Mouse (Mus musculus): Measurements from ENCODE around the gene Srd5a1.
"Not testable (repeated sequence)": the region's sequence is repeated elsewhere in the genome, so short reads cannot be mapped to it uniquely, and the experiment has no call there.

The Srd5a1 gene

DNA sequence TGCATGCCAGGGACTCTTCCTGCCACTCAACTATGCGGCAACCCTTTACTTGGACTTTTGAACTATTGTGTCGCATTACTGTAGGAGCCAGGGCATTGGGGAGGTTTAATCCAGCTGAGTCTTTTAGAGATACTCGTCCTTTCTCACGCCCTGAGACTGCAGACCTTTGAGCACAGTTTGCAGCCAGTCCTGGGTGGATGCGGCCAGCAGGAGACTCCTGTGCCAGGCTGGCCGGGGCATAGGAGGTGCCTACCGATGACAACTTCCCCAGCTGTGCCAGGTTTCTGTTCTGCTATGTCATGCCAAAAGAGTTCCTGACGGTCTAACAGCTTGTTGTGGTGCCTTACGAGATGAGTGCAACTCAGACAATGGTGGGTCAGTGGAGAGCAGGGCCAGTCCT, 42.0 kb downstream of the Srd5a1 start:
- DNase-seq, result no peak

DNA sequence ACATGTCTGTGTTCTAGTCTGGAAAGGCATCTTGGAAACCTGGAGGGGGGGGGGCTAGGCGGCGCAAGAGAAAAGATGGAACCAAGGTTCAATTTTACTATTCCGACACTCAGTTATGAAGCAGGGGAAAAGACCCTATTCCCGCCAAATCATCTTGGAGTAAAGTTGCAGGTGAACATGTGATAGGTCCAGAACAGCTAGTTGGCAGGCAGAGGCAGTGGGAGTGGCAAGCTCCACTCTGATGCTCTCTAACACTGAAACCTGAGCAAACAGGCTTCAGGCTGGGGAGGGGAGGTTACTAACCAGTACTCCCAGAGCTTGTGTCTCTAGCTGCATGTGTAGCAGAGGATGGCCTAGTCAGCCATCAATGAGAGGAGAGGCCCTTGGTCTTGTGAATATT, 45.8 kb downstream of the Srd5a1 start:
- not testable (repeated sequence) for DNase-seq

DNA sequence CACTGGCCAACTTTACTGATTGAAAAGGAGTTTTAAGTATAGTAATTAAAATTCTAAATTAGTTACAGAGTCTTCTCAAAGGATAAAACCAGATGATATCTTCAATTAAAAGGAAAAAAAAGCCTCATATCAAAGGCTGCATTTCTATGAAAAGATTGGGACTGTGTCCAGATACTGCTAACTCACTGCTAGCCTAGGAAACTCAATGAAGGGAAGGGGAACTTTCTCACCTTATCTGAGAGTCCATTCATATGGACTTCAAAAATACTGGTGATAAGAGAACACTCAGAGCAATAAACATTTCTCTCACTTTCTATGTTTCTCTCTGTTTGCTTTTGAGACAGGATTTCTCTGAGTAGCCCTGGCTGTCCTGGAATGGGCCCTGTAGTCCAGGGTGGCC, 46.7 kb downstream of the Srd5a1 start:
- DNase-seq, result no peak

DNA sequence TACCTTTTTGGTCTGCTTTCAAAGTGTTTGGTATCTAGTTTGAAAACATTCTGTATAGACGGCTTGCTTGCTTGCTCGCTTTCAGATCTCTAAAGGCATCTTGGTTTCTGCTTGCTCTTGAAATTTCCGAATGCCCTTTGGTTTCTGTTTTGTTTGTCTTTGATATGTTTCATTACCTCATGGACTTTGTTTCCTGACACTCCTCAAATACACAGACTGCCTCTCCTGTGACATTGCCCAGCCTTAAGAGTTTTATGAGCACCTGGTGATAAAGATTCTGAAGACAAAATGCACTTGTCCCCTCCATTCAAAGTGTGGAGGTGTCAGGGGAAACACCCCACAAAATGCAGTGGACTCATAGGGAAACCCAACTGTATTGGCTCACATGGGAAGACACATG, 47.3 kb downstream of the Srd5a1 start:
- DNase-seq, result no peak

DNA sequence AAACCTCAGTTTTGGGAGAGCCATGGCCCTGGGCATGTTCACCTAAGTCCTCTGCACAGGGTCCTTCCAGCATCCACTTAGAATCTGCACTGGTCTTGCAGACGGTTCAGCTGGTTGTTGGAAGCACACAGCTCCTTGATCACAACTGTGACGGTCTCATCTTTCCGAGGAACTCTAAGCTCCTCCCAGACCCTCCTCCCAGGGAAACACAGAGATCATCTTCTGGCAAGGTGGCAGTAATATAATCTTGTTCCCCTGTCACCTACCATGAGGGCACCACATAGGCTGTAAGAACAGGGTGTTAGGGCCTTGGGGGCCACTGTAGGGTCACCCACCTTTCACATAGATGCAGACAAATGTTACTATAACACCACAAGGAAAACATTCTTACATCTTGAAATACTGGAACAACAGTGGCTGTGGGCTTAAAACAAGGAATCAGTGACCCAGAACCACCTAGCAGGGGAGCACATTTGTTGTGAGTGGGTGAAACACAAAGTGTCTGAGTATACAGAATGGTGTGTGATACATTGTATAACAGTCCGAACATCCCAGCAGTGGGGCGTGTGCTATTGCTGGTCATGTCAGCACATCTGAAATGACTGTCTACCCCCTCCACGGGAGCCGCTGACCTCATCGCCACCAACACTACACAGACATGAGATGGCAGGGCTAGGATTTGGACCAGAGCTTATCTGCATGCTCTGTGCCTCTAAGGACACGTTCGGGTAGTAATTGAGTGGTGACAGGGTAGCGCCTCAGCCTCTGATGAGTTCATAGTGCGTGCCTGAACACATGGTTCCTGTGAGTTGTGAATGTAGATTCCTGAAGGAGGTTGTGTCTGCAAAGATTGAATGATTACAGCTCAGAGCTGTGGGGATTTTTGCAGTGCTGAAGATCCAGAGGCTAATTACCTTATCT, 48.3 kb downstream of the Srd5a1 start:
- DNase-seq, result no peak

DNA sequence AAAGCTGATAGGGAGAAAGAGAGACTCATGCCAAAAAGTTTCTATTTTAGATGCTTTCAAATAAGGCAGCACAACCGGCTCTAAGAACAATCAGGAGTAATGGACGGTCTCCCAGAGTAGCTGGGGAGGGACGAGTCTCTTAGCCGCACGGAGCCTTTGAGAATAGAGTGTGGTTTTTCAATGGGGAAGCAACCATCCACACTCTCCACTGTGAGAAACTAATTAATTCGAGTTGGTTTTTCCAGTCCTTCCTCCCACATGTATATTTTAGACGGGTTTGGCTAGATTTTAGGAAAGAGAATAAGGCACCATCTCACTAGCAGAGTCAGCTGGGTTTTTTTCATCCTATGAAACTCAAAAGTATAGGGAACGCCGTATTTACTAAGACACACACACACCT, 49.2 kb downstream of the Srd5a1 start:
- no peak for DNase-seq

DNA sequence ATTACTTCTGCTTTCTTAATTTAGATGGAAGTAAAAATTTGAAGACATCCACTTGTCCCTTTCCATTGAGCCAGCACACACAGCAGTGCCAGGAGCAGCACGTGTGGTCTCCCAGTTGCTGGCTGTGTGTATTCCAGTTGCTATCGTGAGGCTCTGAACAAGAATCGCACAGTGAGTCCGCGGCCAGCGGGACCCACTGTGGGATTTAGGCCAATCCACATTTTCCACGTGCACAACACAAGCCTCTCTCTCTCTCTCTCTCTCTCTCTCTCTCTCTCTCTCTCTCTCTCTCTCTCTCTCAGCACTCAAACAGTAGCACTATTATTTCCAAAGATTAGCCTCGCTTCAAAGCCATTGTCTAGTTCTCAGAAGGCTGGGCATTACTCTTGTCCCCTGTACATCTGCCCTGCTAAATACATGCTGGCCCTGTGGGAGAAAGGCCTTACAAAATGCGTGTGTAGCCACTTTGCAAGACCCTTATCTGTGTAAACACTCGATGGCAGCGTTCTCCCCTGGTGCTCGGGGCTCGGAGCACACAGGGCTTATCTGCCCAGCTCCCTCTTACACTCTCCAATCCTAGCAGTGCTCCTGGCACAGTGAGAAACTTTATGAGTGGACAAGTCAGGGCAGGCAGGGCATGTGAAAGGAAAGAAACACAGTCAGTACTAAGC, 51.8 kb downstream of the Srd5a1 start:
- no peak for DNase-seq

DNA sequence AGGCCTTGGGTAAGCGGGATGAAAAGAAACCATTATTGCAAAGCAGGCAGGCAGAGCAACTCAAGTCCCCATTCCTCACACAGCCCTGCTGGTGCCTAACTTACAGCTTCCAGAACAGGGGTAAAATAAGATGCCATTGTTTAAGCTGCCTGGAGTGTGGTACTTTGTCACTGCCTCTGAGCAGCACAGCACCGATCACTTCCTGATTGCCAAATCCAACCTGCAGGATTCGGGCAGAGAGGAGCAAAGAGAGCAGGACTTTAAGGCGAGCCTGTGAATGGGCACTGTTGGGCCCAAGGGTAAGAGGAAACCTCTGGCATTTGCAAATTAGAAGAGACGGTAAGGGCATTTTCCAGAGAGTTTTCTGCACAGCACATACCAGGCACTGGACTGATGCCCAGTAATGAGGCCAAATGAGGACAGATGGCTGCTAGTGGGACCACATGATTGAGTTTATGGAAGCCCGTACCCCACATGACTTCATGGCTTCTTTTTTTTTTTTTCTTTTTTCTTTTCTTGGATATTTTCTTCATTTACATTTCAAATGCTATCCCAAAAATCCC, 53.1 kb downstream of the Srd5a1 start:
- DNase-seq, result no peak

DNA sequence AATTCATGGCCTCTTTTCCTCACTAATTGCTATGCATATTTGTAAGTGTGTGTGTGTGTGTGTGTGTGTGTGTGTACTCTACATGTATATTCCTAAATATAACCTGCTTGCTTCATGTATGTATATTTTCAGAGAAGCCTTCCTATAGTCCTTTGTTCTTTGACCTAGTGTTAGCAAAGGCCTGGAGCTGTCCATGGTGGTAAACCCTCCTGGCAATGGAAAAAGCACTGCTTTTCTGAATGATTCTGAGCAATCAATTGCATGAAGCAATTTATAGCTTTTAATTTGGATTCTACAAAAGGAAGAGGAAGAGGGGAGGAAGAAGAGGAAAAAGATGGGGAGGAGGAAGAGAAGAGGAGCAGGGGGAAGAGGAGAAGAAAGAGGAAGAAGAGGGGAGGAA, 54.5 kb downstream of the Srd5a1 start:
- DNase-seq, result no peak

DNA sequence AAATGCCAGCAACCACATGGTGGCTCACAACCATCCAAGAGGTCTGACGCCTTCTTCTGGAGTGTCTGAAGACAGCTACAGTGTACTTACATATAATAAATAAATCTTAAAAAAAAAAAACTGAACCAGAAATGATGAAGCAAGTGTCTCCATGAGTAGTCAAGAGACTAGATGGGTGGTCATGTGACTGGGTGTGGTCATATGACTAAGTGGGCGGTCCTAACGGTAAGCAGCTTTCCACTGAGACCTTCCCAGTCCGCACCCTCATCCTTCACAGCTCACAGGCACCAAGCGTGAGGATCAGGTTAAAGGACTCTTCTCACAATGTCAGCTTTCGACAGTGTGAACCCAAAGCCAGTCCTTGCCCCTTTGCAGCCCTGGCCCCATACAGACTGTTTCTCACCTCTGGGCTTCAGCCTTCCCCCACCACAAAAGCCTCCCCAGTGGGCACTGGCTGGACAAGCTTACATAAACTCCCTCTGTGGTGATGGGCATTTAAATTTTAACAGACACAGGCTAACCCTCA, 55.2 kb downstream of the Srd5a1 start:
- no peak for DNase-seq

DNA sequence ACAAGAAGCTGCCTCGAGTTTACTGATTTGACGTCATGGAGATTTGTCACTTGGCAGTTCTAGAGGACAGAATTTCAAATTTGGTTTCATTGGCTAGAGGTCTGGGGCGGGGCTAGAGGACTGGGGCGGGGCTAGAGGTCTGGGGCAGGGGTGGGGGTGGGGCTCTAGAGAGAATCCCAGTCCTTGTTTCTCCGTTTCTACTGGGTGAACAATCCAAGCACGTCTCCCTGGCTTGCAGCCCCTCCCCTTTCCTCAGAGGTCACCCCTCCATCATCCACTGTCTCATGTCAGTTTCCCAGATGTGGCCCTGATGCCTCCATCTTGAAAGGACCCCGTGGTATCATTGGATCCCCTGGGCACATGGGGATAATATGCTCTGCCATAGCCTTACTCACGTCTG, 56.2 kb downstream of the Srd5a1 start:
- no peak for DNase-seq

DNA sequence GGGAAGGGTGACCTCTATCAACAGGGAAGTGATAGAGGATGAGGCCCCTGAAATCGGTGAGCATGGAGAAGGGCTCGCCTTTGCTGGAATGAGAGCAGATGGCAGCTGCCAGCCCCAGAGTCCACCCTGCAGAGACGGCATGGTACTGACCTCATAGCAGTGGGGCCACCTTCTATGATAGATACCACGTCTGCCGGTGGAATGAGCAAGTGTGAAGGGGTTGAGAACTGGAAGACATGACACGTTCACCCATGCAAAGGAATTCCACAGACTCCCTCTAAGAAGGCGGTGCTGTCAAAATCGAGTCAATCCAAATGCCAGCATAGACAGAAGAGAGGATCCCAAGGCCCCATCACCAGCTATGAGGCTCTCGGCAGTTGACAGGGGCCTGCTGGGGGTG, 57.0 kb downstream of the Srd5a1 start:
- DNase-seq, result no peak

DNA sequence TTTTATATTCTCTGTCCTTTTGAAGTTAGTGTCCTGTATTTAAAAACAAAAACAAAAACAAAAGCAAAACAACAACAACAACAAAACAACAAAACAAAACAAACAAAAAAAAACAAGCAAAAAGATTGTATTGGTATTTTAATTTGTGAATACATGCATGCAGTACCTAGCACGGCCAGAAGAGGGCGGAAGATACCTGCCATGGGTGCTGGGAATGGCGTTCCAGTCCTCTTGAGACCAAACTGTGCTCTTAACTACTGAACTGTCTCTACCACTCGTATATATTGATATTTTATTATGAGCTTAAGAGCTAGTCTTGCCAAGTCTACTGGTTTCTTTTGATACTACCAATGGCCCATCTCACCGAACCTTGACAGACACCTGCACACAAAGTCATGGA, 58.2 kb downstream of the Srd5a1 start:
- DNase-seq, result peak; percentile 67

DNA sequence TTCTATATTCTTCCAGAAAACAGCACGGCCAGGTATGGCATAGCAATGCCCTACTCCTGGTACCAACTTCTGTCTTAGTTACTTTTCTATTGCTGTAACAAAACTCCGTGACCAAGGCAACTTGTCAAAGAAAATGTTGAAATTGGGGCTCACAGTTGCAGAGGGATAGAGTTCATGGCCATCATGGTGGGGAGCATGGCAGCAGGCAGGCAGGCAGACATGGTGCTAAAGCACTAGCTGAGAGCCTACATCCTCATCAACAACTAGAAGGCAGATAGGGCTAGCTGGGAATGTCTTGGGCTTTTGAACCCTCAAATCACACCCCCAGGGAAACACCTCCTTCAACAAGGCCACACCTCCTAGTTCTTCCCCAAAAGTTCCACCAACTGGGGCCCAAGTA, 60.4 kb downstream of the Srd5a1 start:
- DNase-seq, result no peak

DNA sequence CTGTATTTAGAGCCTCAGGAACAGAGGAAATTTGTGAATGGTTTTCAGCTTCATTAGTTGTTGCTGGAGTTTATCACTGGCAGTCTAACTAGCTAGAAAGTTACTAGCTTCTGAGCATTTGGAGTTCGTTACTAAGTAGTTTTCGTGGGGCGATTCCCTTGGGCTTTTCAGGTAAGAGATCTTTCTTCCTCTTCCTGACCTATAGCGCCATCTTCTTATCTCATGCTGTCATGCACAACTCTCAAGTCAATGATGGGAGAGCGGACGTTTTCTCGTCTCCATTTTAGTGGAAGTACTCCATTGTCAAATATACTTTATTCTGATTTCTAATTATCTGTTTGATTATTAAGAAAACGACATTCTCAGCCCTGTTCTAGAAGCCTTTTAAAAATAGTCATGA, 61.3 kb downstream of the Srd5a1 start:
- DNase-seq, result no peak

DNA sequence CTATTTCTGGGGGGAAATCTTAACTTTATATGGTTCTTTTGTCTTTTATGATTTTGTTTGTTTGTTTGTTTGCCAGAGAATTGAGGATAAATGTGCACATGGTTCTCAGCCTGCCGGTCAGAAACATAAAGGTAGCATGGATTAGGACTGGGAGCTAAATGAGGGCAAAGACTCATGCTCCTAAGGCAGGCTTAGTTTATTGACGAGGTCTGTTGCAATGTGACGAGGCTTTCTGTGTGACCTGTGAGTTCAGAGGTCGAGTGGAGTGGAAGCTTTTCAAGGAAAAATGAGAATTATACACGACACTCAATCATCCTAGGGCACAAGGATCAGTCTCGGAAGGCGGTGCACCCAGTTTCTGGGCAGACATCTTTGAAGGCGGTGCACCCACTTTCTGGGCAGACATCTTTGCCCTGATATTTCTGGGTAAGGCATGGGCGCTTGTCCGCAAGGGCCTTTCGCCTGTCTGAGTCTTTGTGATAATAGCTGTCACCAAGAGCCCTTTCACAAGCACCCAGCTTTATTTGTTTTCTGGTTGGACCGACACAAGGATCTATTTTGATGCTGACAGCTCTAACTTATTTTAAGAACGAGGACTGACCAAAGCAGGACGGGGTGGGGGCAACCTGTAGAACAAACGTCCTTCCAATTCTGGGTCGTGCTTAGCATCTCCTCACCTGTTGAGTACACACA, 63.6 kb downstream of the Srd5a1 start:
- DNase-seq, result no peak

DNA sequence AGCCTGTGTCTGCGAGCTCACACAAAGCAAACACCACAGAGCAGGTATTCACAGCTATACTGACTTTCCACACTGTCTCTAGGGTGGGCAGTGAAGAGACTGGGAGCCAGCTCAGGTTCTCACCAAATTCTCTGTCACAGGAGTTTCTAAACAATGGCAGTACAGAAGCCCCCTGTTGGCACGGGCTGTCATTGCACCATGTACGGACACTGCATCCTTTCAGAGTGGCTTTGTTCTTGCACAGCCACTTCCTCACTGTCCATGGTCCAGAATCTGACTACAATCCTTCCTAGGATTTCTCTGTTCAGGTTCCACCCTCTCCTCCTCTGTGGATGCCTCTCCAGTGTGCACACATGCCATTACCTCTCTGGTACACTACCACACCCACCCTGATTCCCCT, 66.2 kb downstream of the Srd5a1 start:
- peak; percentile 52 for DNase-seq

DNA sequence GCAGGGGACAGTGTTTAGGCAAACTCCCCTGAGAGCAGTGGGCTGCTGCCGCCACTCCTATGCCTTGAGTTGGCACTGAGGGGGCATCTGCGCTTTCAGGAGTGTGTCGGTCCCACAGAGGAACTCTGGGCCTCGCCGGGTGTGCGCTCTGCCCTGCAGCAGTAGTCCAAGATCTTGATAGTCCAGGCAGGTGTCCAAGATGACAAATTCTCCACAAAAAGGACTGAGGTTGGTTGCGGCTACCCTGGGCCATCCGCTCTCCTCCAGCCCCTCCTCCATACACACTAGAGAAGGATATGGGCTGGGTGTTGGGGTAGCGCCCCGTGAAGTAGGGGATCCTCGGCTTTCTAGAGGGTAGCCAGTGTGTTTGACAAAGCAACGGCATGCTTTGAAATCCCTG, 67.6 kb downstream of the Srd5a1 start:
- no peak for DNase-seq

DNA sequence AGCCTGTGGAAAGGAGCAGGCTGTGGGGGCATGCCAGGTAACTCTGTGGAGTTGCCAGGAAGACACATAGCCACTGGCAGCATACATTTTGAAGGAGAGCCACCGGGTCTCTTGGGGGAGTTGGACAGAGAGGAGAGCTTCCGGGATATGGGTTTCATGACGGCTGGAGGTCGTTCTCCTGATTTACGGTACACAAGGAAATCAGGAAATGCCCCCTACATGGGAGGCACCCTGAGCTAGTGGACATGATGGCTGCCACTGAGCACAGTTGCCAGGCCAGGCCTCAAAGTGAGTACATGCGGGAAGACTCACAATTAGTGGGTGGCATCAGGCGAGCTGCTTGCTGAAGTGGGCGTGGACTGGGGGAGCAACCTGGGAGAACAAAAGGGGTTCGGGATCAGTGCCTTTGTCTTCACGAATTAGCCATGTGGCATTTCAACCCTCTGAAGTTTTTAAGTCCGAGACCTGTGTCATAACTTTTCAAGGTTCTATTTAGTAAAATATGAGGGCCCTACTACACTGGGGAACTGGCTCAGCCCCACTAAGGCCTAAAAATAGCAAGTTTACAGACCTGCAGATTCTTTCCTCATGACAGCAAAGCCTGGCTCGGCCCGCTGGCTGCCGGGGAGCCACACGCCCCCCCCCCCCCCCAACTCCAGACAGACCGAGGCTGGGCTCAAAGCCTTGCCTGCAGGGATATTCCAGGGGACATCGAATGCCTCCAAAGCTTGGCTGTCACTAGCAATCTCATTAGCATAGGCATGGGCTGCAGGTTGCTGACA, 68.5 kb downstream of the Srd5a1 start:
- DNase-seq, result no peak

DNA sequence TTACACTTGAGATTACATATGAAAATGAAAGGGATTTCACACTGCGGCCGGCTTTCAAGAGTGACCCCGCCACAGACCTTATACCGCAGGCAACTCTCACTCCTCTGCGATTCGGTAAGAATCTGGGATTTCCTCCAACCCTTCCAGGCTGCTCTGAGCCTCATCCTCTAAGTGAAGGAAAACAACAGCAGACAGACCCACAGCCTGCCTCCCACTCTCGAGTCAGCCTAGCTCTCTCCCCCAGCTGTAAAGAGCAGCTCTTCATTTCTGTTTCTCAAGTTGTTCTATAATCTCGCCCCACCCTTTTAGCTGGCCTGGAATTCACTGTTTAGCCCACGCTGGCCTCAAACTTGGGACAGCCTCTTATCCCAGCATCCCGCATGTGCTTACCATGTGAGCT, 69.5 kb downstream of the Srd5a1 start:
- DNase-seq, result no peak

DNA sequence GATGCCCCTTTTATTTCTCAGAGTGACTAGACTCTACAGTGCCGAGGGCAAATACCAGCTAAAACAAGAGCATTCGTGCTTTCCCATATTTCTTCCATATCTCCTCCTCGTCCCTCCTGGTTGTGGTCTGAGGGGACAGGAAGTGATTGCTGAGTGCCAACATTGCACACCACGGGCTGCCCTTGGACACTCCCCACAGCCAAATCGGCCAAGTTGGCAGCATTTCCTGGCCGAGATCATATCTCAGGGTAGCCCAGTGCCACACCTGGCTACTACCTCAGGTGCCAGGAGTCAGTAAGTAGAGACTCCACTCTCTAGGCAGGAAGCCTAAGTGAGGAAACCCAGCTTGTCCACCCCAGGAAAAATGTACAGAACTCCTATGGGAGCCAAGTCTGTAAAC, 70.0 kb downstream of the Srd5a1 start:
- no peak for DNase-seq

DNA sequence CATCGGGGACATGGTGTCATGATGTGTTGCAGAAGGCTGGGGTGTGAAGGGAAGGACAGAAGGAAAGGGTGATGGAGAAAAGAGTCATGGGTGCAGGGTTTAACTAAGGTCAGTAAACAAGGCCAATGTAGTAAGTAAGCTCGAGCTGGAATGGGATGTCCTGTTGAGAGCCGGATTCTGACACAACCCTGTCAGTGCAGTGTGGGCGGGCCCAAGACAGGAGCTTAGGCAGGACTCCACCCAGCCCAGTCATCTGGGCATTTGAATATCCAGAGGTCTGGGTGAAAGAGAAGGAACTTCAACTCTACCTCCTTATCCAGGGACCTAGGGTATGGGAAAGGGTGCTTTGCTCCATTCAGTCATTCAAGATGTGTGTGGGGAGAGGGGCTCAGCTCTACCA, 72.9 kb downstream of the Srd5a1 start:
- peak; percentile 49 for DNase-seq

Measured in liver (tissue).